Mouse (Mus musculus): ENCODE measurements at regions not wholly inside any gene's neighbourhood (a gene's known extent, or its start where the extent isn't known, plus 50 kb on each side); places are given as distances from the start of the nearest gene placed in this dataset.

GRCm38 (mm10) chr11:27833736-27834135, 505.9 kb downstream of the Gm6685 start:
- H3K4me2 ChIP-seq (ENCODE audit: low read depth, low read length) = no peak overlapping the region
- no peak overlapping the region for H3K4me3 ChIP-seq (ENCODE audit: low read depth, low read length)
- no peaks in the 10 kb centered on the region; the same call in 1 of the 2 replicates for H3K9me3 ChIP-seq (replicated peaks; ENCODE audit: control insufficient read depth, low read length)
- H3K36me3 ChIP-seq (replicated peaks; ENCODE audit: control insufficient read depth, insufficient read depth, low read length) = no peaks in the 10 kb centered on the region
- TF ChIP-seq EP300 (IDR thresholded peaks at IDR 0.05; ENCODE audit: low read depth) = no peak
- no peak for TF ChIP-seq CTCF (IDR thresholded peaks at IDR 0.05; ENCODE audit: low read depth)
- H3K27ac ChIP-seq (ENCODE audit: low read depth) = no peak overlapping the region
- DNase-seq (ENCODE audit: low spot score) (no peak), ATAC-seq (ENCODE audit: insufficient read depth, low read depth) (no peak)
- 57% methylated on average over 1 of the region's 1 CpGs for WGBS
- no peak overlapping the region for H3K9ac ChIP-seq (replicated peaks; ENCODE audit: low read depth, low read length)
- no peaks in the 10 kb centered on the region for H3K27me3 ChIP-seq (ENCODE audit: control insufficient read depth, insufficient read depth, low read length)
- H3K4me1 ChIP-seq (ENCODE audit: control insufficient read depth, insufficient read depth) = no peaks in the 10 kb centered on the region

- 76% methylated on average over 8 of the region's 8 CpGs for WGBS
- no peak for ATAC-seq (ENCODE audit: insufficient read depth, low read depth)
- H3K36me3 ChIP-seq (replicated peaks; ENCODE audit: control insufficient read depth, insufficient read depth, low read length) = no peaks in the 10 kb centered on the region
- DNase-seq (ENCODE audit: low spot score) = no peak
- H3K27ac ChIP-seq (ENCODE audit: low read depth) = no peak overlapping the region
- TF ChIP-seq EP300 (IDR thresholded peaks at IDR 0.05; ENCODE audit: low read depth) (no peak), CTCF (IDR thresholded peaks at IDR 0.05; ENCODE audit: low read depth) (no peak)
- H3K9me3 ChIP-seq (replicated peaks; ENCODE audit: control insufficient read depth, low read length) = no peaks in the 10 kb centered on the region
- H3K4me1 ChIP-seq (ENCODE audit: control insufficient read depth, insufficient read depth) = no peaks in the 10 kb centered on the region
- no peak overlapping the region for H3K9ac ChIP-seq (replicated peaks; ENCODE audit: low read depth, low read length)
- H3K4me2 ChIP-seq (ENCODE audit: low read depth, low read length) = no peak overlapping the region
- H3K27me3 ChIP-seq (ENCODE audit: control insufficient read depth, insufficient read depth, low read length) = no peaks in the 10 kb centered on the region
- no peak overlapping the region for H3K4me3 ChIP-seq (ENCODE audit: low read depth, low read length)
These were observed 539.6 kb downstream of the Gm6685 start for GRCm38 (mm10) chr11:27799826-27800620.

- no peaks in the 10 kb centered on the region for H3K4me1 ChIP-seq (ENCODE audit: control insufficient read depth, insufficient read depth)
- no peak overlapping the region for H3K9ac ChIP-seq (replicated peaks; ENCODE audit: low read depth, low read length)
- H3K36me3 ChIP-seq (replicated peaks; ENCODE audit: control insufficient read depth, insufficient read depth, low read length) = no peaks in the 10 kb centered on the region
- H3K4me2 ChIP-seq (ENCODE audit: low read depth, low read length) = no peak overlapping the region
- no peak overlapping the region for H3K27ac ChIP-seq (ENCODE audit: low read depth)
- no peak overlapping the region for H3K4me3 ChIP-seq (ENCODE audit: low read depth, low read length)
- no peak for TF ChIP-seq EP300 (IDR thresholded peaks at IDR 0.05; ENCODE audit: low read depth)
- no peak for TF ChIP-seq CTCF (IDR thresholded peaks at IDR 0.05; ENCODE audit: low read depth)
- DNase-seq (ENCODE audit: low spot score) (no peak), ATAC-seq (ENCODE audit: insufficient read depth, low read depth) (no peak)
- H3K27me3 ChIP-seq (ENCODE audit: control insufficient read depth, insufficient read depth, low read length) = no peaks in the 10 kb centered on the region
- no peaks in the 10 kb centered on the region for H3K9me3 ChIP-seq (replicated peaks; ENCODE audit: control insufficient read depth, low read length)
- WGBS = 73% methylated on average over 9 of the region's 9 CpGs
These were observed 585.8 kb downstream of the Gm6685 start for GRCm38 (mm10) chr11:27753913-27754218.

GRCm38 (mm10) chr11:27753212-27753912, 586.3 kb downstream of the Gm6685 start:
- H3K9ac ChIP-seq (replicated peaks; ENCODE audit: low read depth, low read length) = no peak overlapping the region
- H3K4me3 ChIP-seq (ENCODE audit: low read depth, low read length) = no peak overlapping the region
- H3K4me1 ChIP-seq (ENCODE audit: control insufficient read depth, insufficient read depth) = no peaks in the 10 kb centered on the region
- H3K4me2 ChIP-seq (ENCODE audit: low read depth, low read length) = no peak overlapping the region
- H3K27ac ChIP-seq (ENCODE audit: low read depth) = no peak overlapping the region
- no peaks in the 10 kb centered on the region for H3K36me3 ChIP-seq (replicated peaks; ENCODE audit: control insufficient read depth, insufficient read depth, low read length)
- H3K27me3 ChIP-seq (ENCODE audit: control insufficient read depth, insufficient read depth, low read length) = no peaks in the 10 kb centered on the region
- WGBS = 32% methylated on average over 11 of the region's 11 CpGs
- DNase-seq (ENCODE audit: low spot score) = peak; percentile 10
- no peaks in the 10 kb centered on the region for H3K9me3 ChIP-seq (replicated peaks; ENCODE audit: control insufficient read depth, low read length)
- no peak for ATAC-seq (ENCODE audit: insufficient read depth, low read depth)
- TF ChIP-seq EP300 (IDR thresholded peaks at IDR 0.05; ENCODE audit: low read depth) (no peak), CTCF (IDR thresholded peaks at IDR 0.05; ENCODE audit: low read depth) (peak; percentile 63)

- no peaks in the 10 kb centered on the region; the same call in 1 of the 2 replicates for H3K9me3 ChIP-seq (replicated peaks; ENCODE audit: control insufficient read depth, low read length)
- no peak for DNase-seq (ENCODE audit: low spot score)
- no peak for TF ChIP-seq CTCF (IDR thresholded peaks at IDR 0.05; ENCODE audit: low read depth)
- TF ChIP-seq EP300 (IDR thresholded peaks at IDR 0.05; ENCODE audit: low read depth) = no peak
- no peaks in the 10 kb centered on the region for H3K27me3 ChIP-seq (ENCODE audit: control insufficient read depth, insufficient read depth, low read length)
- H3K4me2 ChIP-seq (ENCODE audit: low read depth, low read length) = no peak overlapping the region
- H3K9ac ChIP-seq (replicated peaks; ENCODE audit: low read depth, low read length) = no peak overlapping the region
- WGBS = 85% methylated on average over 2 of the region's 2 CpGs
- no peak for ATAC-seq (ENCODE audit: insufficient read depth, low read depth)
- H3K4me1 ChIP-seq (ENCODE audit: control insufficient read depth, insufficient read depth) = no peaks in the 10 kb centered on the region
- H3K4me3 ChIP-seq (ENCODE audit: low read depth, low read length) = no peak overlapping the region
- H3K36me3 ChIP-seq (replicated peaks; ENCODE audit: control insufficient read depth, insufficient read depth, low read length) = no peaks in the 10 kb centered on the region
- no peak overlapping the region for H3K27ac ChIP-seq (ENCODE audit: low read depth)
These were observed 613.6 kb downstream of the Gm6685 start for GRCm38 (mm10) chr11:27726109-27726508.

Measured in heart, postnatal 0 days (tissue).